Mouse (Mus musculus) limb, embryonic 15.5 days (tissue): ENCODE measurements at regions not wholly inside any gene's neighbourhood (a gene's known extent, or its start where the extent isn't known, plus 50 kb on each side); places are given as distances from the start of the nearest gene placed in this dataset.

Source experiments
- ATAC-seq: fragments of 200-750 bp; cut with Nextera tagmentation; 2 replicates; pipeline ENCODE4 v1.8.0; 2017; ENCODE audit warnings: low read depth, moderate TSS enrichment; ENCODE audit not compliant: insufficient number of reproducible peaks, low FRiP score, low TSS enrichment
- H3K27ac ChIP-seq: fragments of 300-500 bp; sonication (generic); 2 replicates; pipeline ENCODE4 v1.5.1; 2015; ENCODE audit warnings: moderate library complexity, mild to moderate bottlenecking, inconsistent platforms
- H3K27me3 ChIP-seq: fragments of 300-500 bp; sonication (generic); 2 replicates; pipeline ENCODE4 v1.6.1; 2015; ENCODE audit warnings: inconsistent platforms
- H3K36me3 ChIP-seq: fragments of 300-500 bp; sonication (generic); 2 replicates; pipeline ENCODE4 v1.6.1; 2015; ENCODE audit warnings: inconsistent platforms
- H3K4me1 ChIP-seq: fragments of 300-500 bp; sonication (generic); 2 replicates; pipeline ENCODE4 v1.6.1; 2015; ENCODE audit warnings: inconsistent platforms
- H3K4me2 ChIP-seq: fragments of 300-500 bp; sonication (generic); 2 replicates; pipeline ENCODE4 v1.6.1; 2015; ENCODE audit warnings: mild to moderate bottlenecking, inconsistent platforms
- H3K4me3 ChIP-seq: fragments of 300-500 bp; sonication (generic); 2 replicates; pipeline ENCODE4 v1.5.1; 2015; ENCODE audit warnings: mild to moderate bottlenecking, inconsistent platforms
- H3K9ac ChIP-seq: fragments of 300-500 bp; sonication (generic); 2 replicates; pipeline ENCODE4 v1.6.1; 2015; ENCODE audit warnings: inconsistent platforms
- H3K9me3 ChIP-seq: fragments of 300-500 bp; sonication (generic); 2 replicates; pipeline ENCODE4 v1.6.1; 2016; ENCODE audit warnings: inconsistent platforms
- WGBS: fragments of 180-500 bp; shearing (Covaris S2); methylation state at CpG from one replicate; pipeline ENCODE4 v1.1.7; 2015; 5-methylcytosine and 5-hydroxymethylcytosine counted together

DNA sequence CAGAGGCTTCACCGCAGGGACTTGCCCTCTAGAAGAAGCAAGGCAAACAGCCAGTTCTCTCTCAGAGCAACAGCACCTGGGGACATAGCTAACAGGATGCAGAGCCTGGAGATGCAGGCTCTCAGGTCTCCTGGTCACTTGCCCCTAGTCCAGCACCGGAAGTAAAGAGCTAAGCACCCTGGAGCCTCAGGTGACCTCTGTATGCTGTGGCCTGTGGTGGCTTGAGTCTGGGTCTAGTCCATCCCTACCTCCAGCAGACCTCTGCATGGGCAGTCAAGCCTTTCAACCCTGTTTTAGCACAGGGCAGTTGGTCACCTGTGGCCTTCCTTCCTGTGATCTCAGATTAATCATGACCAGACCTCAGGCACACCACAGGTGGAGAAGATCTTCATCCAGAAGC is 63.1 kb upstream of the Slc45a1 start:
- H3K36me3 ChIP-seq, result no peaks in the 10 kb centered on the region
- H3K4me3 ChIP-seq, result no peak overlapping the region
- H3K27me3 ChIP-seq, result no peaks in the 10 kb centered on the region
- H3K9ac ChIP-seq, result no peak overlapping the region
- ATAC-seq, result no peak
- H3K9me3 ChIP-seq, result no peaks in the 10 kb centered on the region
- peaks cover 23% of the 10 kb centered on the region for H3K4me1 ChIP-seq
- no peak overlapping the region for H3K4me2 ChIP-seq
- 80% methylated on average over 2 of the region's 2 CpGs for WGBS
- H3K27ac ChIP-seq, result no peak overlapping the region

- Histone ChIP-seq H3K27ac (peak overlapping the region; percentile 59; the same call in 1 of the 2 replicates), H3K9ac (no peak overlapping the region), H3K4me1 (peaks cover 23% of the 10 kb centered on the region), H3K4me2 (no peak overlapping the region), H3K4me3 (no peak overlapping the region), H3K9me3 (no peaks in the 10 kb centered on the region), H3K36me3 (no peaks in the 10 kb centered on the region), H3K27me3 (no peaks in the 10 kb centered on the region)
- ATAC-seq, result no peak
- WGBS, result 19% methylated on average over 5 of the region's 5 CpGs
Observed at GRCm38 (mm10) chr4:150713291-150713690, 61.3 kb upstream of the Slc45a1 start.

DNA sequence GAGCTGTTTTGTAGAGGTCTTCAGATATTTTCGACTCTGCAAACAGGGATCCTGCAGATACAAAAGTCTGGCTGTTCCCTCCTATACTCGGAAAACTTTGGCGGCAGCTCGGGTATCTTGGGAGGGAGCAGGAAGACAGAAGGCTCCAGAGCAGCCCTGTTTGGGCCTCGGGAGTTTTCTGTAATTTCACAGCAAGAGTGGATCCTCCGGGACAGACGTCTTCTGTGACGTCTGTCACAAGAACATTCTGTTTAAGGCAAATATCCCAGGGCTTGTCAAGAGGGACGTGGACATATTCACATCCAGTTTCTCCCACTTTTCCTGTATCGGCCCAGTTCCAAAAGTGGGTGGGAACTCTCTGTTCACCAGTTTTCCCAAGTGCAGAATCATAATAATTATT is 60.9 kb upstream of the Slc45a1 start:
- peaks cover 22% of the 10 kb centered on the region for H3K4me1 ChIP-seq
- H3K27me3 ChIP-seq, result no peaks in the 10 kb centered on the region
- peak overlapping the region; percentile 59 for H3K27ac ChIP-seq
- H3K9me3 ChIP-seq, result no peaks in the 10 kb centered on the region
- no peak overlapping the region for H3K4me3 ChIP-seq
- H3K4me2 ChIP-seq, result no peak overlapping the region
- no peaks in the 10 kb centered on the region for H3K36me3 ChIP-seq
- no peak for ATAC-seq
- H3K9ac ChIP-seq, result no peak overlapping the region
- WGBS, result 30% methylated on average over 10 of the region's 10 CpGs

- Histone ChIP-seq H3K36me3 (no peaks in the 10 kb centered on the region), H3K4me3 (no peak overlapping the region), H3K27ac (no peak overlapping the region), H3K9ac (no peak overlapping the region), H3K4me2 (no peak overlapping the region), H3K4me1 (peaks cover 18% of the 10 kb centered on the region), H3K9me3 (no peaks in the 10 kb centered on the region), H3K27me3 (no peaks in the 10 kb centered on the region)
- WGBS, result 88% methylated on average over 6 of the region's 6 CpGs
- no peak for ATAC-seq
Observed at GRCm38 (mm10) chr4:150711646-150712045, 59.7 kb upstream of the Slc45a1 start.

GRCm38 (mm10) chr4:150709391-150710130 is 57.6 kb upstream of the Slc45a1 start:
- 52% methylated on average over 10 of the region's 11 CpGs for WGBS
- H3K9ac ChIP-seq, result no peak overlapping the region
- no peak for ATAC-seq
- H3K27me3 ChIP-seq, result no peaks in the 10 kb centered on the region
- no peak overlapping the region for H3K27ac ChIP-seq
- H3K9me3 ChIP-seq, result no peaks in the 10 kb centered on the region
- no peak overlapping the region for H3K4me2 ChIP-seq
- peaks cover 18% of the 10 kb centered on the region for H3K4me1 ChIP-seq
- H3K4me3 ChIP-seq, result no peak overlapping the region
- no peaks in the 10 kb centered on the region for H3K36me3 ChIP-seq

- H3K36me3 ChIP-seq, result no peaks in the 10 kb centered on the region
- no peak overlapping the region for H3K9ac ChIP-seq
- WGBS, result 79% methylated on average over 4 of the region's 4 CpGs
Observed at GRCm38 (mm10) chr4:150708572-150708984, 56.6 kb upstream of the Slc45a1 start.

GRCm38 (mm10) chr4:150707725-150708571 is 56.0 kb upstream of the Slc45a1 start:
- Histone ChIP-seq H3K27ac (no peak overlapping the region; the same call in 1 of the 2 replicates), H3K4me3 (no peak overlapping the region), H3K36me3 (no peaks in the 10 kb centered on the region), H3K4me2 (no peak overlapping the region), H3K9ac (no peak overlapping the region), H3K9me3 (no peaks in the 10 kb centered on the region), H3K4me1 (peaks cover 14% of the 10 kb centered on the region; the same call in 1 of the 2 replicates), H3K27me3 (no peaks in the 10 kb centered on the region)
- WGBS, result 66% methylated on average over 20 of the region's 20 CpGs
- no peak for ATAC-seq

More at GRCm38 (mm10) chr4:150708572-150708984, 56.6 kb upstream of the Slc45a1 start:
- no peak overlapping the region for H3K27ac ChIP-seq
- H3K4me1 ChIP-seq, result peaks cover 18% of the 10 kb centered on the region
- H3K4me2 ChIP-seq, result no peak overlapping the region
- H3K27me3 ChIP-seq, result no peaks in the 10 kb centered on the region
- no peak overlapping the region for H3K4me3 ChIP-seq
- no peak for ATAC-seq
- no peaks in the 10 kb centered on the region for H3K9me3 ChIP-seq

GRCm38 (mm10) chr4:150706793-150707724 is 55.1 kb upstream of the Slc45a1 start:
- H3K36me3 ChIP-seq, result no peaks in the 10 kb centered on the region
- no peaks in the 10 kb centered on the region for H3K9me3 ChIP-seq
- no peak for ATAC-seq
- H3K4me3 ChIP-seq, result no peak overlapping the region
- no peaks in the 10 kb centered on the region for H3K27me3 ChIP-seq
- WGBS, result 68% methylated on average over 19 of the region's 19 CpGs
- H3K27ac ChIP-seq, result no peak overlapping the region; the same call in 1 of the 2 replicates
- H3K4me1 ChIP-seq, result peaks cover 10% of the 10 kb centered on the region; the same call in 1 of the 2 replicates
- H3K9ac ChIP-seq, result no peak overlapping the region
- no peak overlapping the region for H3K4me2 ChIP-seq

DNA sequence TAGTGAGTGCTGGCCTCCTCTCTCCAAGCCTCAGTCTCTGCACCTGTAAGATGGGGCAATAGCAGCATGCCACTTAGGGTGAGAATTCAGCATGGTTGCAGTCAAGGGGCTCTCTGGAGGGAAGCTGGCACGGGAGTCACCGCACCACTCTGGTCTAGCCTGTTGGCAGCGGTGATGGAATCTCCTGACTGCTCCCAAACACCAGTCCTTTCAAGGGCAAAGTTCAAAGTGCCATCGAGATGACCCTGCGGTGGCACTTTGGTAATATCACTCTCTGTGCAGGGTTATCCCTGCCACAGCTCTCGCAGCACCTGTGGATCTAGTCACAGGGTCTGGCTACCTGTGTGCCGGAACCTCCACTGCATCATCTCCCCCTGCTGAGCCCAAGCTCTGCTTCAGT is 54.3 kb upstream of the Slc45a1 start:
- Histone ChIP-seq H3K9me3 (no peaks in the 10 kb centered on the region), H3K9ac (no peak overlapping the region), H3K4me2 (no peak overlapping the region), H3K4me1 (peaks cover 10% of the 10 kb centered on the region; the same call in 1 of the 2 replicates), H3K36me3 (no peaks in the 10 kb centered on the region), H3K27ac (no peak overlapping the region), H3K4me3 (no peak overlapping the region), H3K27me3 (no peaks in the 10 kb centered on the region)
- WGBS, result 90% methylated on average over 7 of the region's 7 CpGs
- no peak for ATAC-seq

GRCm38 (mm10) chr4:150703266-150703665 is 51.3 kb upstream of the Slc45a1 start:
- 80% methylated on average over 5 of the region's 5 CpGs for WGBS
- no peak for ATAC-seq
- no peak overlapping the region for H3K4me3 ChIP-seq
- no peak overlapping the region for H3K4me2 ChIP-seq
- H3K27me3 ChIP-seq, result no peaks in the 10 kb centered on the region
- H3K9ac ChIP-seq, result no peak overlapping the region
- H3K4me1 ChIP-seq, result peaks cover 4% of the 10 kb centered on the region; the same call in 1 of the 2 replicates
- H3K36me3 ChIP-seq, result no peaks in the 10 kb centered on the region
- no peaks in the 10 kb centered on the region for H3K9me3 ChIP-seq
- H3K27ac ChIP-seq, result no peak overlapping the region
